Mouse (Mus musculus): Measurements from ENCODE around the gene Ndufb11.

The Ndufb11 gene

DNA sequence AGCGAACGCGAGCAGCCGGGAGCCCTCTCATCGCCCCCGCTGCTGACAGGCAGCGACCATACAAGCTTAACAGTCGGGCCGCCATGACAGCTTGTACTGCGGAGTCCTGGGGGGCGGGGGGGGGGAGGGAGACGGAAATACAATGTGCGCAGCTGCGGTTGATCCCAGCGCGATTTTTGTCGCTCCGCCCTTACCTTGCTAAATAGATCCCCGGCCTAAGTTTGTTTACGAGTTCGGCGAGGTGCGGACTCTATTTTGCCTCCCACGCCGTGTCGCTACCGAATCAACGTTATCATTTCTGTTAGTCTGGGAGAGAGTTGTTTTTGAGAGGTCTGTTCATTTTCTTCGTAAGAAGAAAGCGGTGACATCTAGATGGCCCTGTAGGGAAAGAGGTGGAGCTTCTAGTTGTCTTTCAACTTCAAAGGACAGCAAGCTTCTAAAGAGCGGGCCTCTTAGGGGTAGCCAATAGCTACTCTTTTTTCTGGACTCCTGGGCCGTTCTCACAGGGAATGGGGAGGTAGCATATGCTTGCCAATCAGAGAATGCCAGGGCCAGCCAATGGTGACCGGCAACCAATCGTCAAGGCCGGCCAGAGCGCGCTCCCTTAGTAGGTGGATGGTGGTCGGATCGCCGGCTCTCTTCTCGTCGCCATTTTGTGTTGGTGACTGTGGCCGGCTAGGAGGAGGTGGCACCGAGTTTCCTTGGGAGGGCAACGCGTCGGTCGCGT, at the start of gene Ndufb11, which contains the start of gene Rbm10:
Ndufb11 (minus strand) TSS at position 444 of the 727 bp plus-strand sequence.
Rbm10 (plus strand) TSS at position 328 of the 727 bp plus-strand sequence.
- peak; percentile 70 to 74 for DNase-seq

- no peak for DNase-seq
These were observed 46.0 kb upstream of the Ndufb11 start for GRCm38 (mm10) chrX:20663444-20663790.

DNA sequence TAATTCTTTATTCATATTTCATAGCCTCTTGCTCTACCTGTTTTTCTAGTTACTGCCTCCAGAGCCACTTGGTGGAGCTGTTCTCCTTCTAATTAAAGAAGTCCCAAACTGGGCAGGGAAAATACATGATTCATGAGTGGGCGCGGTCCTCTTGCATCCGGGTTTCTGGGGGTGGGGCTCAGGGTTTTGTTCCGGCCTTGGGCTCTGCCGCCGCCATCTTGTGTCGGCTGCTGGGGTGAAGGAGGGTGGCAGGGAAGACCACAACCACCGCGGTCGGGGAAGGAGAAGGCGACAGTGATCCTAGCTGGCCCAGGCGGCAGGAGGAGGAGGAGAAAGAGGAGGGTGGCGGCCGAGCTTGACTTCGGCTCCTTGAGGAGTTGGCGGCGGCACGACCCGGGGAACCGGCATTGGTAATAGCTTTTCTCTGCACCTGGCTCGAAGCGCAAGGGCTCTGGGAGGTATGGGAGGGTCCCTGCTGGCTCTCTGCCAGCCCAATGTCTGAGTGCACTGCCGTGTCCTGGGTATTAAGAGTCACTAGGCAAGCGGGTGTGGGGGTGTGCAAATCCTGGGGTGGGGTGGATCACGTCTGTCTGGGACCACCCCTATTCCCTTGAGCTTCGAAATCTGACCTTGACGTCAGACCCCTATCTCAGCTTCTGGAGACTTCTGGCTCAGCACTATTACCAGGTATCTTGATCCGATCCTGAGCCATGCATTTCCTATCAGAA, 45.5 kb upstream of the Ndufb11 start:
- peak; percentile 78 to 85 for DNase-seq

- no peak for DNase-seq
These were observed 44.9 kb upstream of the Ndufb11 start for GRCm38 (mm10) chrX:20662317-20662715.

- peak; percentile 18 to 21 for DNase-seq
These were observed 41.5 kb upstream of the Ndufb11 start for GRCm38 (mm10) chrX:20658891-20659406.

DNA sequence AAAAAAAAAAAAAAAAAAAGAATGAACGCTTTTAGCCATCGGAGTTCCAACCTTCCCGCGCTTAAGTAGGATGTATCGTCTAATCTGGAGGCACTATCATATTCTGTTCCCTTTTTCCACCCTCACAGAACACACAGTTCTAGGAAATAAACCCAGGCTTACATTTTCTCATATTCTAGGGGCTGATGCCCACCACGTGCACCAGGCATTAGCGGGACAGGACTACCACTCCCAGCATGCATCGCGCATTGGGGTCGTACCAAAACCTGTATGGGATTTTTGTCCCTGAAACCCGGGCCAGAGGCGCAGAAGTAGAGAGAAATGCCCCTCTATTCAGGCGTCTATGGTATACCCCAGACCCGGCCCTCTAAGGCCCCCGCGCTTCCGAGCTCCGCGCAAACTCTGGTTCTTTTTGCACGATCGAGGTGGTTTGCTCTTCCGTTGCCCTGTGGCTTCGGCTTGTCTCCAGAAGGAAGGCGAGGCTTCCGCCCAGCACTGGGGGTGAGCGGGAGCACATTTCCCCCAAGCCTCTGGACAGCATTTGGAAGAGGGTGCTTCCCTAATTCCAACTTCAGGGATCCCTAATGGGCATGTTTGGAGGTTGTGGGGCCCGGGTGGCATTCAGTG, 40.7 kb upstream of the Ndufb11 start, which contains the start of gene Uba1:
Uba1 (plus strand) TSS at position 301 of the 627 bp plus-strand sequence.
- DNase-seq, result peak; percentile 80 to 89

DNA sequence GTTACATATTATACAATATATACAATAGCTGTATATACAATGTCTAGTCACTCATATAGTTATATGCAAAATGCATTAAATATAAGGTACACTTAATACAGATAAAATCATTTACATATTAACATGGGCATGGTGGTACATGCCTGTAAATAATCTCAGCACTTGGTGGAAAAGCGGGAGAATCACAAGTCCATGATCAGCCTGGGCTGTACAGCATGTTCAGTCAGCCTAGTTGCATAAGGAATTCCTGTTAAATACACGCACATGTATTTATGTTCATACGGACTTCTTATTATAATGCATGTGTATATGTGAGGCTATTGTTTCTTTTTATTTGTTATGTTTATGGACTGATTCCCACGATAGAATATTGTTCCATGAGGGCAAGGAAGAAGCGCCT, 40.2 kb upstream of the Ndufb11 start:
- DNase-seq, result no peak

- no peak for DNase-seq
These were observed 27.4 kb upstream of the Ndufb11 start for GRCm38 (mm10) chrX:20644780-20645179.

DNA sequence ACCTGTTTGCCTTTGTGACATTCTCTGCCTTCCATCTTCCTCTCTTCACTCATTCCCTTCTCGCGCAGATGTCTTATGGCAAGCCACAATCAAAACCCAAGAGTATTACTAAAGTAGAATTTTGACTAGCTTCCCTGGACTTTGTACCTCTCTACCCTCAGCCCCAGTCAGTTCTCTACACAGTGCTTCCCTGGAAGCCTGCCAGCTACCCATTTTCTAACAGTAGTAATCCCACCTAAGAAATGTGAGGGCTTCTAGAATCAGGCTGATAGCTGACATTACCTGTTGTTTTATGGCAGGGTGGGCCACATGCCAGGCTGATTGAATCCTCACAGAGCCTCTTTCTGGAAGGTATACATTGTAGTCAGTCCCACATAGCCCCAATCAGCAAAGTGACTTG, 20.7 kb upstream of the Ndufb11 start:
- DNase-seq, result no peak

DNA sequence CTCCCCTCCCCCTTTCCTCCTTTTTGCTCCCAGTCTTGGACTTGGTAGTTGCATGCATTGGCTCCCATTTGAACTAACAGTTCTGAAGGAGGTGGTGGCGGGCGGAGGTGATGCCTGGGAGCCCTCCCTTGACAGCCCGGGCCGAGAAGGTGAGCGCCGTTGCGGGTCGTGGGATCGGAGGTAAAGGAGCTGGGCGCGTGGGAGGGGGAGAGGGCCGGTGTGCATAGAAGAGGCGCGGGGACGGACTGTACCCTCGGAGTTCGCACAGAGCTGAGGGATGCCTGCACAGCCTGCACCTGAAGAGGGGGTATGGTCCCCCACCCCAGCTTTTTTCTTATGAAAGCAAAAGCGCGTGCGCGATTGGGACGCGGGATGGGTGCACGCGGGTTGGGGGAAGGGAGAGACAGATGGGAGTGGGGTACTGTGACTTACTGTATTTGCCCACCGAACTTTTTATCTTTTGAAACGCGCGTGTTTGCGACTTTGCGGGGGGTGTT, 532 bp upstream of the Ndufb11 start:
- peak; percentile 59 to 71 for DNase-seq

- no peak for DNase-seq
These were observed 601 bp downstream of the Ndufb11 start for GRCm38 (mm10) chrX:20616861-20617175.

DNA sequence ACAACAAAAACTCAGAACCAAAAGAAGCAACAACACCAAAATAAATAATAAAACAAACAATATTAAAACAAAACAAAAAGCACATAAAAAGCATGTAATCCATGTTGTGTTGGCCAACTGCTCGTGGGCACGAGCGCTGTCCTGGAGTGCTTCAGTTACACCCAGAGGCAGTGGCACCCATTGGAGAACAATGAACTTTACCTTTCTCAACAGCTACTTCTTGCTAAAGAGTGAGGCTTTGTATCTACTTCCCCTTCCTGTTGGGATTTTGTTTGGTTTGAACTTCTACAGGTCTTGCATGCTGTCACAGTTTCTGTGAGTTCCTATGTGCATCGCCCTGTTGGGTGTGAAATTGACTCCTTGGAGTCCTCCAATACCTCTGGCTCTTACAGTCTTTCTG, 8.9 kb downstream of the Ndufb11 start:
- no peak for DNase-seq

DNA sequence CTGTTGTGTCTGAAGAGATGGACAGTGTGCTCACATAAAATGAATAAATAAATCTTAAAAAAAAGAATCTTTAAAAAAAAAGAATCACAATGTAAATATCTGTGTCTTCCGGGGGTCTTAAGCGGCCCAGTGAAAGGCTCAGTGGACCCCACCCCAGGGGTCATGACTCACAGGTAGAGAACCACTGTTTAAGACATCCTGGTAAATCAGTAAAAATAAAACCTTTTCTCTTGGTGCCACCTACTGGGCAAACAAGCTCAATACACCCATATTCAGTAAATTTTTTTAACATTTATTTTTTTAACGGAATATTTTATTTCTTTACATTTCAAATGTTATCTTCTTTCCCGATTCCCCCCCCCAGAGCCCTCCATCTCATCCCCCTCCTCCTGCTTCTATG, 29.5 kb downstream of the Ndufb11 start:
- no peak for DNase-seq

- DNase-seq, result no peak
These were observed 43.5 kb downstream of the Ndufb11 start for GRCm38 (mm10) chrX:20573927-20574326.

GRCm38 (mm10) chrX:20572683-20573082, 44.7 kb downstream of the Ndufb11 start:
- no peak for DNase-seq

- DNase-seq, result no peak
These were observed 46.4 kb downstream of the Ndufb11 start for GRCm38 (mm10) chrX:20571024-20571423.

Measured in thymus, postnatal 36 days (tissue).